Mouse (Mus musculus): ENCODE results near the gene Shf.

Gene Shf

GRCm38 (mm10) chr2:122301921-122302573 is 66.9 kb downstream of the Shf start:
- peak in 1 of 2 experiments; percentile 34 for DNase-seq

GRCm38 (mm10) chr2:122301081-122301920 is 67.7 kb downstream of the Shf start:
- peak; percentile 67 to 71 for DNase-seq

GRCm38 (mm10) chr2:122300656-122301020 is 68.3 kb downstream of the Shf start:
- DNase-seq = no peak

- no peak for DNase-seq
These were observed 68.9 kb downstream of the Shf start for GRCm38 (mm10) chr2:122299911-122300655.

All from cerebellum, postnatal 10 days (tissue).